Mouse (Mus musculus) cerebellum, postnatal 10 days (tissue): ENCODE measurements at regions not wholly inside any gene's neighbourhood (a gene's known extent, or its start where the extent isn't known, plus 50 kb on each side); places are given as distances from the start of the nearest gene placed in this dataset.

Source experiments
- DNase-seq, 2 experiments: peaks; one replicate each; pipeline ENCODE4 v3.0.0; 2021; ENCODE audit warnings: mixed read lengths in 2 of 2

DNA sequence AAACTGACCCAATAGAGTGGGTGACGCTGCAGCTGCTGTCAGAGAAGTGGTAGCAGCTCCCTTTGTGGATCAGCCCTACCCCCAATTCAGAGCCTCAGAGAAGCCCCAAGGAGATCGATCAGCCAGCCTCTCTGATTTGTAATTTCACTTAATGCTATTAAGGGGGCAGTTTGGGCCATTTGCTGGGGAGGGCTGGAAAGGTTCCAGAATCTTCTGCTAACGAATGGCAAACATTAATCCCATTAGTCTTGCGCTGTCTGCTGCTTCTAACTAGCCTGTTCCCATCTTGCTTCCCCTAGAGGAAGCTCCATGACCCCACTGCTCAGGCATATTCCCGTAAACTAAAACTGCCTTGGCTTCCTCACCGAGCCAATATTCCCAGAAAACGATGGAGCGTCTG, 59.9 kb upstream of the Lrrn2 start:
- peak; percentile 39 to 44 for DNase-seq

DNA sequence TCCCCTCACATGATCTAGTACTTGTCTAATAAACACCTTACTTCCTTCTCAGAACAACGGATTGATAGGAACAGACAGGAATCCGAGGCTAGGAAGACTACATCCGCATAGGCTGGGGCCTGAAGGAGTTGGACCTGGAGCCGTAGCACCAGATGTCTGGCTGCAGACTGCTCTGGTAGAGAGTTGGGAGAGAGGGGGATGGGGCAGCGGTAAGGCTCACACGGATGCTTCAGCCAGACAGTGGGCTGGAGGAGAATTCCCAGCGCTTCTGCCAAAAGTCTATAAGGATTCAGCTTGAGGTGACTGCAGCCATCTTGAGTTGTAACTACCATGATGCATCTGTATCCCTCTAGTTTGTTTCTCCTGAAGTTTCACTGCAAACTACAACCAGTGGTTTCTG, 61.8 kb upstream of the Lrrn2 start:
- DNase-seq: peak; percentile 52 to 65

DNA sequence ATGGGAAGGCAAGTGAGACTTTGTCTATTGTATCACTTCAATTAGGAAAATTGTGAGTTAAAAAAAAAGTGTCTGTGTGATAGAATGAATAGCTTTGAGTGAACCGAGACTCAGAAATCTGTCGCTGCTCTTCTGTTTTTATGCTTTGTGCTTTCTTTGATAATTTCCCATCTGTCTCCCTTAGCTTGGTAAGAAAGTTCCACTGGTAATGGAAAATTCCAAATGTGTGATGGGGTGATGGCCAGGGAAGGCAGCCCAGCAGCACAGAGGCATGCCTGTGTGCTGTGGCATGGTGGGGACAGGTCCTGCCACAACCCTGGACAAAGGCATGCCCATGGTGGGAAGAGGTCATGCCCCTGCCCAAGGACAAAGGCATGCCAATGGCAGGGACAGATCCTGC, 62.7 kb upstream of the Lrrn2 start:
- no peak for DNase-seq

DNA sequence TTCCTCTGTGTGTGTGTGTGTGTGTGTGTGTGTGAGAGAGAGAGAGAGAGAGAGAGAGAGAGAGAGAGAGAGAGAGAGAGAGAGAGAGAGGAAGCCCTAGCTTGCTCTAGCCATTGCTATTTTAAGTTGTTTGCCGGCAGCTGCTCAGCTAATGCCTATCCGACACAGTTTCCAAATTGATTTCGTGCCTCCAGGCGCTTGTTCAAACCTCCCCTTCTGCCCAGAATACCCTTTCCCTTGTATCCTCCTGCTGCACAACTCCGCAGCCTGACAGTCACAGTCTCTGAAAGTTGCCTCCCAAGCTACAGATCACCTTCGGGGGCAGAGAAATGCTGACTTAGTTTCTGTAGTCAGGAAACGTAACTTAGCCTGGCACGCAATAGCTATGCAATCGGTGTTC, 63.9 kb upstream of the Nfasc start:
- DNase-seq: peak in 1 of 2 experiments; percentile 28

DNA sequence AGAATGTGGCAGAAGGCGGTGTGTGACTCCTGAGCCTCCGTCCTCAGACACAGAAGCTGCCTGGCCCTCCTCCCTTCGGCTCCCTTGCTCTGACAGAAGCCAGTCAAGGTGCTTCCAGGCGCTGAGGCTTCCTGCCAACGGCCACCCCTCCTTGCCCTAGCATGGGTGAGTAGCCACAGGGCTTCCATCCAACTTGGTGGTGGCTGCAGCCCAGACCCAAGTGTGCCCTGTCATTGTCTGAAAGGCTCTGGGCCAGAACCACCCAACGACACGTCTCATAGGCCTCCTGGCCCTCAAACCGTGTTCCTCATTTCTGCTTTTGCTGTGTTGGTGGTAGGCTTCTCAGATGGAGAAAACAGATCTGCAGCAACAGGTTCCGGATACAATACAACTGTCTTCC, 62.2 kb upstream of the Nfasc start:
- DNase-seq: peak; percentile 82 to 89

DNA sequence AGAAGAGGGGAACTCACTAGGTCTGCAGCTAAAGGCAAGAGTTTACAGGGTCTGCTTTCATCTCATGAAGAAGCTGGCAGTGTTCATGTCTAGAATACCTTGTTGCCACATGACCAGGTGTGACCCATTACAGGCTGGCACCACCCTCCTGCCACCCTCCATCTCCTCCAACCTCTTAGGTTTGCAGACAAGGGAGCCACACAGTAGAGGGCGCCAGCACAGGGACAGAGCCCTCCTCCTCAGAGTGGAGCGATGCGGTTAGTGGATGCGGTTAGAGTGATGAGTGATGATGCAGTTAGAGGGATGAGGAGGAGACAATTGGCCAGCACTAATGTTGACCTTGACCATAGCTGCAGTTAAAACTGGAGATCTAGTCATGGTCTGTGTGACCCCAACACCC, 60.8 kb upstream of the Nfasc start:
- peak; percentile 76 to 80 for DNase-seq

DNA sequence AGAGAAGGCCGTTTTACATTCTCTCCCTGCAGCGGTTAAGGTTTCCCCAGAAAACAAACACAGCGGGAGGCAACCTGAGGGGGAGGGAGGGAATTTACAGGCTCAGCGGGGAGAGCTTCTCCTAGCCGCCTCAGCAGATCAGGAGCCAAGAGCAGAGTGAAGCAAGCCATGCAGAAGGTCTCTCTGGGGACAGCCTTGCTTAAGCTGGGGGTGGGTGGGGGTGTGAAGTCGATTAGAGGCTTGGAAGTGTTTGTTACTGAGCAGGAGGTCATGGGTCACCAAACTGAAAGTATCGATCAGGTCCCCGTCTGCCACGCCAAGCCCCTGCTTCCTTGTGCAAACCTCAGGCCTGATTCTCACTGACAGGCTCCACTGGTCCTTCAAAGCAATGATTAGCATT, 58.7 kb upstream of the Nfasc start:
- DNase-seq: peak in 1 of 2 experiments; percentile 38

DNA sequence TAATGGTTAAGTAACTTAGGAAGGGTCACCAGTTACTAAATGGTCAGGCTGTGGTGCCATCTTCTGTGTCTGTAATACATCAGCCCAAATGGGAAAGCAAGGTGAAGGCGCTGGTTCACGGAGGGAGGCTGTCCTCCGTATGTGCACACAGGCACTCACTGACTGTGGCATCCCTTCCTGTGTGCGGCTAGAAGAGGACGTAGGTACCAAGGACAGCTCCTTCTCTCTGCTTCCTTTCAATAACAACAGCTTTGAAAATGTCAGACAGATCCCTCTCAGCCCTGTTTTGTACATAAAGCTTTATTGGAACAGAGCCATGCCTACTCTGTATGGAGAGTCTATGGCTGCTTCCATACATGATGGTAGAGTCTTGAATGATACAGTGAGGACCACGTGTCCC, 57.7 kb upstream of the Nfasc start:
- no peak for DNase-seq

DNA sequence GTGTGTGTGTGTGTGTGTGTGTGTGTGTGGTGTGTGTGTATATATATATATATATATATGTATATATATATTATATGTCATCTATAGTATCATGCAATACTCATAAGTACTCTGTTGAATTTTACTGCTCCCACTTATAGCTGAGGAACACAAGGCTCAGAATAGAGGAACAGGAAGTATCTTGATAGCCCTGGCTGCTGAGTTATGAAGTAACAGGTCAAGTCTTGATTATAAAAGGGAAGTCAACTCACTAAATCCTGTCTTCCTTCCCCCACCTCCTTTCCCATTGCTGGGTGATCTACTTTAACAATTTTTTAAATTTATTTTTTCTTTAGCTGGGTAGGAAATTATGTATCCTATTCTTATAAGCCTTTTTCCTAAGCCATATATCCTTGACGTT, 52.9 kb upstream of the Nfasc start:
- no peak for DNase-seq
